Mouse (Mus musculus) CD4-positive, CD25-positive, alpha-beta regulatory T cell, adult 2 months (primary cell): ENCODE results near the gene 4930558C23Rik.
"Not testable (repeated sequence)": the region's sequence is repeated elsewhere in the genome, so short reads cannot be mapped to it uniquely, and the experiment has no call there.

Source experiments
- DNase-seq: peaks from one replicate; pipeline ENCODE4 v3.0.0-alpha.2; 2012; ENCODE audit warnings: low read depth, low spot score

4930558C23Rik gene

GRCm38 (mm10) chr3:95402741-95403140 lies at the start of gene 4930558C23Rik:
4930558C23Rik (minus strand) TSS chr3:95402841.
- no peak for DNase-seq

DNA sequence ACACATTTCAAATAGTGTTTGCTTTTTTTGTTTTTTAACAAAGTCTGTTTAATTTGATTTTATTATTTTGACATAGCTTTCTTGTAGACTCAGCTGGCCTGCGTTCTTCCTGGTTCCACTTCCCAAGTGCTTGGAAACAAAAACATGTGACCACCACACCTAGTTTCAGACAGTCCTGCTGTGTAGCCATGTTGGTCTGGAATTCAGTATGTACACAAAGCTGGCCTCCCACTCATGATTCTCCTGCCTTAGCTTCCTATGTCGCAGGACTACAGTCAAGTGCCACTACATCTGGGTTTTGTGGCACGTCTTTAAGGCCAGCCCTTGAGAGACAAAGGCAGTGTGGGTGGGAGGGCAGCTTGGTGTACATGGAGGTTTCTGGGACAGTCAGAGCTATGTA lies 48.3 kb upstream of the 4930558C23Rik start:
- no peak for DNase-seq

- peak; percentile 81 for DNase-seq
These were observed 47.8 kb upstream of the 4930558C23Rik start for GRCm38 (mm10) chr3:95450408-95450807.

GRCm38 (mm10) chr3:95445311-95445710 lies 42.7 kb upstream of the 4930558C23Rik start:
- no peak for DNase-seq

- DNase-seq: no peak
These were observed 39.9 kb upstream of the 4930558C23Rik start for GRCm38 (mm10) chr3:95442406-95443117.

- no peak for DNase-seq
These were observed 37.0 kb upstream of the 4930558C23Rik start for GRCm38 (mm10) chr3:95439670-95440069.

- DNase-seq: not testable (repeated sequence)
These were observed 36.0 kb upstream of the 4930558C23Rik start for GRCm38 (mm10) chr3:95438636-95439035.

DNA sequence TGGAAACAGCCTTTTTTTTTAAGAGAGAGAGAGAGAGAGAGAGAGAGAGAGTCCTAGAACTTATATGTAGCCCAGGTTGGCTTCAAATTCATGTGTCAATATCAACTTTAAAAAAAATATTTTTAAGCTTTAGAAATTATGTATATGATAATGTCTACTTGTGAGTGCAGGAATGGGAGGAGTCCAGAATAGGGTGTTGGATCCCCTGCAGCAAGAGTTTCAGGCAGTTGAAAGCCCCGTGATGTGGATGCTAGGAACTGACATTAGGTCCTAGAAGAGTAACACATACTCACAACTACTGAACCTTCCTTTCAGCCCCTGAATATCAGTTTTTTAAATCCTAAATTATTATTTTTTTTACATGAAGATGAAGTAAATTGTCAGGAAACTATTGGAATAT lies 32.9 kb upstream of the 4930558C23Rik start:
- no peak for DNase-seq

- peak; percentile 23 for DNase-seq
These were observed 32.3 kb upstream of the 4930558C23Rik start for GRCm38 (mm10) chr3:95434983-95435370.

DNA sequence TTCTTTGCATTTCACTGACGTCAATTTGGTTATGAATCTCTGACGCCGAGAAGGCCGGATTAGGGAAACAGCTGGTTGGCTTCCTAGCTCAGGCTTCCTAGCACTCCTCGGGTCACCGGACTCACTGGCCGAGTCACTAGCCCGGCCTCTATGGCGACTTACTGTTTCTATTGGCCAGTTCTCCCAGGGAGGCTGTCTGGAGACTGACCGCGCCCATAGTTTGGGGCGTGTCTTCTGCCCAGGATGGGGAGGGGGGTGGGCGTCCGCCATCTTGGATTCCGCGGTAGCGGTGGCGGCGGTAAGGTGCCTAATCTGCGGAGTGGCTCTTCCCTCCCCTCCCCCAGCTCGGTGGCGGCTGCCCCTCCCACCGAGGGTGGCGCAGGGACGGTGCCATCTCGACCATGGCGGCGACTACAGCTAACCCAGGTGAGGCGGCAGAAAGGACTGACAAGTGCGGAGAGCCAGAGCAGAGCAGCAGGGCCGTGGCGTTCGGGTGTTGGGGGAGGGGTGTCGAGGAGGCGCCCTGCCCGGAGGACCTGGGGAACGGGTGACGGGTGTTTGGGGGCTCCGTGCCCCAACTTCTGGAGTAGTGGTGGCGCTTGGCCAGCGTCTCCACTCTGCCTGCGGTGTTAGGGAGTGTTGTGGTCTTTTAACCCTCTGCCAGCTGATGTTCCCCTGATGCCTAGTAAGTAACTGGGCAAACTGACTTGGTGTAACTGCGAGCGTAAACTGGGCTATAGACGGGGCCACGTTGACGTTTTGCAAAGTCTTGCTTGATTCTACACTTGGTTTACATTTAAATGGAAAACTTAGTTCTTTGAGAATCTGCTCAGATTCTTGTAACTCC lies 31.7 kb upstream of the 4930558C23Rik start, which contains the start of gene Arnt:
Arnt (plus strand) TSS at position 253 of the 847 bp plus-strand sequence.
- peak; percentile 95 for DNase-seq

DNA sequence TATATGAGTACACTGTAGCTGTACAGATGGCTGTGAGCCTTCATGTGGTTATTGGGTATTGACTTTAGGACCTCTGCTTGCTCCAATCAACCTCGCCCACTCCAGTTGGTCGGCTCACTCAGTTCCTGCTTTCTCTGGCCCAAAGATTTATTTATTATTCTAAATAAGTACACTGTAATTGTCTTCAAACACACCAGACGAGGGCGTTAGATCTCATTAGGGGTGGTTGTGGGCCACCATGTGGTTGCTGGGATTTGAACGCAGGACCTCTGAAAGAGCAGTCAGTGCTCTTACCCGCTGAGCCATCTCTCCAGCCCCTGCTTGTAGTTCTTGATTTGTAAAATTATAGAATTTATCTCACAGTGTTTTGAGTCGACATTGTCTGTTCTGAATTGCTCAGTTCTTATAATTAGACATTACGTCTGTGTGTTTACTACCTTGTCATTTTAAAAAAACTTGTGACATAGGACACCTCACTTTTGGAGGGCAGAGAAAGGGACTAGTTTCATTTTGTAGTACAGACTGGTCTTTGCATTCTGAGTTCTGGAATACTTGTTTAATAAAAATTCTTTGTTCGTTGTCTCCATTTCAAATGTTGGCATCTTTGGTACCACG lies 30.8 kb upstream of the 4930558C23Rik start:
- DNase-seq: no peak

- DNase-seq: not testable (repeated sequence)
These were observed 25.8 kb upstream of the 4930558C23Rik start for GRCm38 (mm10) chr3:95428423-95428822.

GRCm38 (mm10) chr3:95427891-95428238 lies 25.2 kb upstream of the 4930558C23Rik start:
- DNase-seq: not testable (repeated sequence)

DNA sequence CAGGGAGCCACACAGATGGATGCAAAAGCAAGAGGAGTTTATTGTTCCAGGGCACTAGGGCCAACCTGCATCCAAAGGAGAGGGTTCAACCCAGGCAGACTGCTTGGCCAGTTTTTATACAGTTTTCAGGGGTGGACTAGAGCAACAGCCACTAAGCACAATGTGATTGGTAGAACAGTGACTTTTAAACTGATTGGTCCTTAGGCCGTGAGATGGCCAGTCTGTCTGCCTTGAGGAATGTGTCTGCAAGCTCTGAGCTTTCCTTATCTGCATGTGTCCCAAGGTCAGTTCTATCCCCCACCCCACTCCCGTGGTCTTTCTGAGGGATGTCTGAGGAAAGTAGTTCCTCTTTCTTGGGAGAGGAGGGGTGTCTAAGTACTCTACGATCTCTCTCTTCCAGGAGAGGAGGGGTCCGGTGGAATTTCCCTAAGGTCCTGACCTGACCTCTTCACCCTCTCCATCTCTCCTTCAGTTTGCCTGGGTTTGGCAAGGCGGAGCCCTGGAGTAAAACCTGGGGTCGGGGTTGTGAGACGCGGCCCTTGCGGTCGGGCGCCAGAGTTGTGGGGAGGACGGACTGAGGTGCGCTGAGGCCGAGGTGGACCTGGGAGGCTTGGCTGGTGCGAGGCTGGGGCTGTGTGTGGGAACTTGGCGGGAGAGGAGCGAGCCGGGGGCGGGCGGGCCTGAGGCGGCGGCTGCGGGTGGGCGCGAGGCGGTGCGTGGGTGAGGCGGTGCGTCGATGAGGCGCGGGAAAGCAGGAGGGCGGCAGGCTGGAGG lies 24.7 kb upstream of the 4930558C23Rik start:
- not testable (repeated sequence) for DNase-seq

- DNase-seq: not testable (repeated sequence)
These were observed 23.8 kb upstream of the 4930558C23Rik start for GRCm38 (mm10) chr3:95426476-95426875.

- DNase-seq: no peak
These were observed 15.2 kb upstream of the 4930558C23Rik start for GRCm38 (mm10) chr3:95417866-95418265.

DNA sequence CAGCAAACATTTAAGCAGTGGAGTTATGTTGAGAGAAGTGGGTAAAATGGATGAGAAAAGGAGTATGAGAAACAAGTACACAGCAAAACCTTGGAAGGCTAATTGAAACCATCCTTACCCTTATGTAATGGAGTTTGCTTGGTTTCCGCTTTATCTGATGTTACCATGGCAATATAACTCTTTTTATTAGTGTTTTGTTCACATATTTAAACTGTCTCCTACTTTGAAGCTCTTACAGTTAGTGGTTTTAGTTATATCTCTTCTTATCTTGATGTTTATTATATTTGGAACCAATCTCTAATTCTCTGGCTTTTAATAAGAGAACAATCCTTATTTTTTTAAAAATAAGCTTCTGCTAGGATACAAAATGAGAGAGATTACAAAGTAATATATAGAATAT lies 9.6 kb upstream of the 4930558C23Rik start:
- DNase-seq: no peak

GRCm38 (mm10) chr3:95408852-95409251 lies 6.2 kb upstream of the 4930558C23Rik start:
- DNase-seq: no peak

GRCm38 (mm10) chr3:95407728-95408127 lies 5.1 kb upstream of the 4930558C23Rik start:
- DNase-seq: no peak

GRCm38 (mm10) chr3:95394385-95394784 lies 8.3 kb downstream of the 4930558C23Rik start:
- DNase-seq: peak; percentile 67

- DNase-seq: peak; percentile 53
These were observed 17.1 kb downstream of the 4930558C23Rik start for GRCm38 (mm10) chr3:95385401-95386075.
